Mouse (Mus musculus) liver, adult 2 months (tissue): ENCODE measurements at regions not wholly inside any gene's neighbourhood (a gene's known extent, or its start where the extent isn't known, plus 50 kb on each side); places are given as distances from the start of the nearest gene placed in this dataset.

ENCODE experiments used
- CTCF ChIP-seq: fragments of 200-500 bp; IDR thresholded peaks from 2 replicates; pipeline ENCODE4 v1.5.1; 2011; ENCODE audit warnings: low read depth, low read length, control low read depth
- POLR2A ChIP-seq: fragments of 200-500 bp; IDR thresholded peaks from 2 replicates; pipeline ENCODE4 v1.6.1; 2011; ENCODE audit warnings: low read length, control low read depth; ENCODE audit not compliant: insufficient read depth; ENCODE audit errors: extremely low read depth

DNA sequence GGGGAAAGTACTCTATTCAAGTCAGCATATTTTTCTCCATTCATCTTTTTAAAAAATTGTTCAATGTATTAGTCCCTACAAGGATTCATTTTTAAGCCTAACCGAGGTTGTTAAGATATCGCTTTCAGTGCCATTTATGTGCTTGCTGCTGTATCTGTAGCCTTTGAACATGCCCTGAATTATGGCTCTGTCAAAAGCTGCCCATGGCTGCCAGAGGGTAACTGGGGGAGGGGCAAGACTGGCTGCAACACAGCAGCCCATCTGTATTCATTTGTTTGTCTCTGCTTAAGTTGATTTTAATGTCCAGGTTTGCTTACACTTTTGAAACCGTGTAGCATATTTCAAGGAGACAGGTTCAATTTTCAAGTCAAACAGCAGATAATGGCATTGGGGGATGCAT is 383.3 kb upstream of the Gm5415 start:
- TF ChIP-seq CTCF (no peak), POLR2A (no peak)
